Mouse (Mus musculus) brain, embryonic 14.5 days (tissue): ENCODE data around the gene Nr2f1.

Source experiments
- CTCF ChIP-seq: fragments of 200-500 bp; IDR thresholded peaks from 2 replicates; pipeline ENCODE4 v1.5.1; 2012; ENCODE audit warnings: inconsistent platforms, mild to moderate bottlenecking, moderate library complexity, borderline replicate concordance; ENCODE audit not compliant: insufficient read depth, insufficient read length; ENCODE audit errors: extremely low read depth
- POLR2A ChIP-seq: fragments of 200-500 bp; IDR thresholded peaks from 2 replicates; pipeline ENCODE4 v1.6.1; 2012; ENCODE audit warnings: mild to moderate bottlenecking, inconsistent platforms, borderline replicate concordance; ENCODE audit not compliant: poor library complexity, insufficient read depth, insufficient read length, severe bottlenecking; ENCODE audit errors: extremely low read depth

DNA sequence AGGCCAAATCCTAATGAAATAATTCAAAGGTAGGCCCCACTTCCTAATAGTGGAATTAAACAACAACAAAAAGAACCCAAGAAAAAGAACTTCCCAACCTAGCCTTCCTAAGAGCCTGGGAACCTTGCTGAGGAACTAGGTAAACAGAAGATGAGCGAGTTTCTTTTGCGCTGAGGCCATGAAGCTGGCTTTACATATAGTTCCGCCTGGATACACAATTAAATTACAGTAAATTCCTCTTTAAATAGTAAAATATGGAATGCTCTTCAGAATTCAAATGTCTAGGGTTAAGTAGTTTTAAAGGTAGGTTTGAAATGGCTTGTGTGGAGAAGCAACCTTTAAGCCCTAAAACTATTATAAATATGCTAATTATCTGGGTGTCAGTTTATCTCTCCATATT is 19.3 kb downstream of the Nr2f1 start:
- TF ChIP-seq CTCF (no peak), POLR2A (no peak)
